Mouse (Mus musculus): ENCODE measurements around the gene Gm45062. TPM values are rescaled to one million over a fixed set of nuclear protein-coding genes. Genes with fewer than 3 reads are reported as not detected.
A peak's percentile ranks its signal among the peaks of the same experiment; 100 is the strongest.

The Gm45062 gene
- 40.6 and 42.8 TPM in 2 replicates for total RNA-seq (2017)

DNA sequence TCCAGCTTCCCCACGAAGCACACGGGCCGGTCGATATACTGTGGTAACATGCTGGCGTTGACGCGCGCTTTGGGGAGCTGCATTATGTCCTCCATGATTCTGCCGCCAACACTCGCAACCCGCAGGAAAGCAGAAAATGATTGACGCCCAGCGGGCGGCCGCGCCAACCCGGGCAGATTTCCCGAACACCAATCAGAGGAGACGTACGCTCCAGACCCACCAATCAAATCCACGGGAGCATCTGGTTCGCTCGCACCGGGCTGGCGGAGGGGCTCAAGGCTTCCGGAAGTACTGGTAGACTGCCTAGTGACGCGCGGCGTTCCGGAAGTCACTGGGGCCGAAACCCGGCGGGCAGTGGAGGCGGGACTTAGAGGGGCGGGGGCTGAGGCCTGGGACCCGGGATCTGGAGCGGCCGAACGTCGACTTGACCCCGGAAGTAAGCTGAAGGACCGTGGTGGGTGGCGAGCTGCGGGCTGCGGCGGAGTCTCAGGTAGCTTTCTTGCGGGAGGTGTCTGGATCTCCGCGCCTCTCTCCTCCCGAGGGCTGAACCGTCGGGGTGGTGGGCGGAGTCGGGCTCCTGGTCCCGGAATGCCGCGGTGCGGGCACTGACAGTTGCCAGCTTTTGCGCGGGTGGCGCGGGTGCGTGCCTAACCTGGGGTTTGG is at the start of gene Gm45062, which contains the start of the genes Rpa3 and Umad1:
Gene Gm45062 (plus strand): TSS at position 447 of the 663 bp plus-strand sequence.
Gene Rpa3 (minus strand): TSS at position 170 of the 663 bp plus-strand sequence.
Gene Umad1 (plus strand): TSS at position 285 of the 663 bp plus-strand sequence.
- peak; percentile 99 for ATAC-seq (ENCODE audit: extremely low read depth, insufficient number of reproducible peaks, low FRiP score, poor library complexity, severe bottlenecking)

DNA sequence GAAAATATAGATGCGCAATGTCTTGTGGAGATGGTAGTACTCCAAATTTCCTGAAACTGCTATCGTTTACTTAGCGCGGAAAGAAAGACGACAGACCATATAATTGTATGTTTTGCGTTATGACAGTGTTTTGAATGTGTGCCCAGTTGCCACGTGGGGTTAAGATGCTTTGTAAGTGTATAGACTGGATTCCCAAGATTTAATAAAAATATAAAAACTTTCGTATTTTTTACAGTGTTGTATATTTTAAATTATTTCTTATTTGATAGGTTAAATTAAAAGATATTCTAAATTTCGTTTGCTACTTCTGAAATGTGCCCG is 49.4 kb upstream of the Gm45062 start:
- no peak for ATAC-seq (ENCODE audit: extremely low read depth, insufficient number of reproducible peaks, low FRiP score, poor library complexity, severe bottlenecking)

DNA sequence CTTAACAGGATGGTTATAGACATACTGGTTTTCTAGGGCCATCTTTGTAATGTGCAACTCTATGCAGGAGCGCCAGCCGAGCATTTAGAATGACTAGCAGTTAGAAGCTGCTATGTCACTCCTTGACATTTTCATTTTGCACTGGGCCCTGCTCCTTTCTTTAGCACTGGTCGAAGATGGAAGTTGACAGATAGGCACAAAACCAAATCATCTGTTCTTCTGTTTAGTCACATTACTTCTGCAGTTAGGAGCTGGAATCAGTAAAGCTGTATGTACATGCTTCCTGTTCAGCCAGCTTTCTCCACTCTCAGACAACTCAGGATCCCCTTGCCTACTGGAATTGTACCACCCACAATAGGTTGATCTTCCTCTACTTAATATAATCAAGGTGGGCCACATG is 48.6 kb upstream of the Gm45062 start:
- ATAC-seq (ENCODE audit: extremely low read depth, insufficient number of reproducible peaks, low FRiP score, poor library complexity, severe bottlenecking), result no peak

DNA sequence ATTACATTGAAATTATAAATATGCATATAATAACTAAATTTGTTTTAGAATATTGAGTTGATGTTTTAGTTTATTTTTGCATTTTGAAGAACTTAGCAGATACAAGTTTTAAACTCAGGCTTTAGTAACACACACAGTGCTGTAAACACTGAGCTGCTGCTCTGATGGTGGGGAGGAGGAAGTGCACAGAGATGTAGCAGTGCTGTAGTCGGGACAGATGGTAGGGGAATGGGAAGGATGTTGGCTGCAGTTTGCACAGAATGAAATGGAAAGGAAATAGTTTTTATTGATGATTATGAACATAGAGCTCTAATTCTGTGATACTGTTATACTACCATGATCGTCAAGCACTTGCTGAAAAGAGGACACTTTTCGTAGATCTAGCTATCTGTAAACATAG is 32.2 kb upstream of the Gm45062 start:
- ATAC-seq (ENCODE audit: extremely low read depth, insufficient number of reproducible peaks, low FRiP score, poor library complexity, severe bottlenecking), result no peak

DNA sequence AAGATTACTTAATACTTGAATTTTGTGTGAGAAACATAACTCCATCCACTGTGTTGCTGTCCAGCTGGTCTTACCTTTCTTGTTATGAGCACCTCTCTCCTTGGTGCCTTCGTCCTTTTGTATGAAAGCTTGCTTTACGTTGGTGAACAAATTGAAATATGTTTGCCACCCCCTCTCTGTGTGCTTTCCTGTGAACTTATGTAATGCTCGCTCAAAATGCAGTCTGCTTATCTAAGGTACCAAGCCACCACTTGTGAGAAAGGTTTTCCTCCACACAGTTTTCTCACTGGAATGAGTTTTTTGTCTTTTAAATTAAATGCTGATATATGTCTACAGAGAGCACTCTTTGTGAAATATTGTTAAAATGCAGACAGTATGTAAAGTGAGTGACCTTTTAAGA is 30.7 kb upstream of the Gm45062 start:
- ATAC-seq (ENCODE audit: extremely low read depth, insufficient number of reproducible peaks, low FRiP score, poor library complexity, severe bottlenecking), result no peak

DNA sequence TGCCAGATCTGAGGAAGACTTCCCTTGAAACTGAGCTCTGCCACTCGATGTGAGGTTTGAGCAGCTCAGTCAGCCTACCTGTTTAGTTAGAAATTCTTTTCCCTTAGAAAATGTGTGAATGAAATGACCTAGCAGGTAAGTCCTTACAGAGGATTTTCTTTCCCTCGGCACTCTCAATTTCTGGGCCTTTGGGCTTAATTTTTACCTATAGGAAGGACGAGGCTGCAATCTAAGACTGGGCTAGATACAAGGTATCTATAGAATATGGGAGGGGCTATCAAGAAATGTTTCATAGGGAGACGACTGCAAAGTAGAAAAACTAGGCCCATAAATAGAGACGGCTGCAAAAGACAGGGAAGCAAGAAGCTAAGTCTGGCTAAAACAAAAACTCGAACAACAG is 934 bp upstream of the Gm45062 start:
- ATAC-seq (ENCODE audit: extremely low read depth, insufficient number of reproducible peaks, low FRiP score, poor library complexity, severe bottlenecking), result no peak

DNA sequence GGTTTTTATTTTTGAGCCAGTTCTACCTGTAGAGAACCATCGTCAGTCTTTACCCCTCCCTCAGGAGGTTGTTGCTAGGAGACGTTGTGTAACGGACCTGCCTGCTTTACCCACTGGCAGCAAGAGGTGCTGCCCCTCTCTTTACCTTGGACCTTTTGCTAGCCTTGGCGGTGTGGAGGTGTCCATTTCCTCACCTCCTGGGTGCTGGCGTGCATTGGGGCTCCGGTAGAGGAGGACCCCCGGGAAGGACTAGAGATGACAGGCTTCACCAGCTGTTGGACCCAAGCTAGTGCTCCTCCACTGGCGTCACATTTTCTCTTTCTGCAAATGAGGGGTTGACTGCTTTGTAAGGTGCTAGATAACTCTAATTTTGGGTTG is 406 bp downstream of the Gm45062 start:
- peak; percentile 31 for ATAC-seq (ENCODE audit: extremely low read depth, insufficient number of reproducible peaks, low FRiP score, poor library complexity, severe bottlenecking)

DNA sequence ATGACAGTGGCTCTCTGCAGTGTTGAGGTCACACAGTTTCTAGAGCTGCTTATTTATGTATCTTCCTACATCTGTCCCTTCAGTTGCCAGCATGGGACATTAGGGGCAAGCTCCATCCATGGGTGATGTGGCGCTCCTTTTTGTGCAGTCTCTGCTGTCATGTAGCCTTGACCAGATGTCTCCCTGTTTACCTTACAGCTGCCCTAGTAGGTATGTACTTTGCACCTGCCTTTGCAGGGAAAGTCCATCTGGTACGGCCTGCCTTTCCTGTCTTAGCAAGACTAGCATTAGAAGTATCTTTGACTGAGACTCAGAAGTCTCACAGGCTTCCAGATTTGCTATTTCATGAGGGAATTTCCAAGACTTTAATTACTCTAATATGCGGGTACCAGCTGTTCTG is 11.8 kb downstream of the Gm45062 start:
- ATAC-seq (ENCODE audit: extremely low read depth, insufficient number of reproducible peaks, low FRiP score, poor library complexity, severe bottlenecking), result no peak

DNA sequence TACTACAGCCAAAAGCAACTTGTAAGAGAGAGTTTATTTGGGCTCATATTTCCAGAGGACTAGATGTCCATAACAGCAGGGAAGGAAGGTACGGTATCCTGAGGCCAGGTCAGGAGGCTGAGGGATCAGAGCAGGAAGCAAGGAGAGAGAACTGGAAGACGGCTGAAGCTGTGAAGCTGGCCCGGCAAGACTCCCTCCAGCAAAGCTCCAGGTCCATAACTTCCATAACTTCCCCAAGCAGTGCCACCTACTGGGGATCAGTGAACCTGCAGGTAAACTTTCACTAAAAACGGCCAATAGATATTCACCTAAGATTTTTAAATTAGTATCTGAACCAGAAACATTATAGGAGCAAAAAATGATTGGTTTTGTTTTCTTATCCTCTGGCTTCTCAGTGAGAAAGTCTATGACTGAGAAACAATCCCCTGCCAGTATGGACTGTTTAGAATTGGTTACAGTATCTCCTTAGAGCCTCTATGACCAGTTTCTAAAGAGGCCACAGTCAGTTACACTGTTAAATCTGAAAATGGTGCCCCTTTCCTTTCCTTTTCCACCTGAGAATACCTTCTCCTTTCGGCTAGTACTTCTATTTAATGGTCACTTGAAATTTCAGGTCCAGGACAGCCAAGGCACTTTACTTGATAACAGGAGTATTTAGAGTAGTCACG is 15.3 kb downstream of the Gm45062 start:
- peak; percentile 75 for ATAC-seq (ENCODE audit: extremely low read depth, insufficient number of reproducible peaks, low FRiP score, poor library complexity, severe bottlenecking)

DNA sequence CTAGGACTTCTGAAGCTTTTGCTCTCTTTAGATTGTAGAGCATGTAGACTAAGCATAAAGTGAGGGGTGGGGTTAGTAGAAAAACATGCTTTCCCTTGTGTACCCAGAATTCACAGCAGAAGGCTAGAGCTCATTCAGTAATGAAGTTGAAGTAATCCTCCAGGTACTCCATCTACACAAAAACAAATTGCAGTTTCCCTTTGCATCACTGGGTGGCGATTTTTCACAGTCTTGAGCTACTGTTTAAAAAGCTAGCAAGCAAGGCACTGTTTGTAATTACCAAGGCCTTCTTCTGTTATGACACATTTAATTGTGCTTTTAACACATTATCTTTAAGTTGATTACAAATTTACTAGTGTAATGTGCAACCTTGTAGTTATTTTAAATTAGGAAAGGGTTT is 15.8 kb downstream of the Gm45062 start:
- peak; percentile 82 for ATAC-seq (ENCODE audit: extremely low read depth, insufficient number of reproducible peaks, low FRiP score, poor library complexity, severe bottlenecking)

DNA sequence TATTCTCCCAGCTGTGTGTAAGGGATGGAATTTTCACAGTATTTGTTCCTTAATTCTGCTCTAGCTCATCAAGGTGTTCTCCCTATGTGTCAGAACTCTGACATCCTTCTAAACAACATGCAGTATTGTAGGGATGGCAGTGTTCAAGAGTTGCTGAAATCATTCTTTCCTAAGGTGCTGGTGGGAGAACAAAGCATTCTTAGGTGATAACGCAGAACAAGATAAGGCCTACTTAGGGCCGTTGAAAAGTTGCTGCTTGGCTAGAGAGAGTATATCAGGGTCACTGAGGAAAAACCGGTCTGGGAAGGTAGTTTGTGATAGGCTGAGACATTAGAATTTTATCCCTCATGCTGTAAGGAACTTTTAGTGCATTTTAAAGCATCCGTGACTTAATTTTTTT is 17.2 kb downstream of the Gm45062 start:
- no peak for ATAC-seq (ENCODE audit: extremely low read depth, insufficient number of reproducible peaks, low FRiP score, poor library complexity, severe bottlenecking)

DNA sequence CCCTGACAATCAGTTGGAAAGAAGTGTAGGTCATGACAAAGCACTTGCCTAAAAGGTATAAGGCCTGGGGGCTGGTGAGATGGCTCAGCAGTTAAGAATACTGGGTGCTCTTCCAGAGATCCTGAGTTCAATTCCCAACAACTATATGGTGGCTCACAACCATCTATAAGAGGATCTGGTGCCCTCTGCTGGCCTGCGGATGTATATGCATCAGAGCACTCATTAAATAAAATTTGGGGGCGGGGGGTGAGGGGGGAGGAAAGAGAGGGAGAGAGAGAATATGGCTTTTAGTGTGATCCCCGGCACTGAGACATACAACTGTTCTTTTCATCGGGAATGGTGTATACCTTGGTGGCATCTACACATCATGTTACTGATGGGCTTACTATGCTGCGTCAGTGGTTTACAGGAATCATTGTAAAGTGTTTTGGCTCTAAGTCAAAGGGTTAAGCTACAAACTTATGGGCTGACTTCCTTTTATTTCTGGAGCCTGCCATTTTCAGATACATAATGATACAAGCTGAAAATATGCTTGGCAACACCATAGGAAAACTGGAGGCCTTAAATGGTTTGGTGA is 19.3 kb downstream of the Gm45062 start:
- ATAC-seq (ENCODE audit: extremely low read depth, insufficient number of reproducible peaks, low FRiP score, poor library complexity, severe bottlenecking), result peak; percentile 42; the same call in 1 of the 2 replicates

DNA sequence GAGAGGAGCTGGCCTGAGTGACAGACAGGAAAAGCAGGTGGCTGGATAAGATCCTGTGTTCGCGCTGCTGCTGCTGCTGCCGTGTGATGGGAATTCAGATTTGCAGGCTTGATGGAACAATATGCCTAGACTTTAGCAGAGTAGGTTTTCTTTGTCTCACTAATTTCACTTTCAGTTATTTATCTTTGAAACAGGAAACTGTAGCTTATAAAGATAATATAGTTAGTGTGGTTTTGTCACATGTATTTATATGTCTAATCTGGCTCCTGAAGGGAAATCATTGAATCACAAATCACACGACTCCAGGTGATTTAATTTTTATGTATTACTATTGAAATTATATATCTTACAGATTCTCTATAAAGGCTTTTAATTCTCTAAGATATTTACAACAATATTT is 24.0 kb downstream of the Gm45062 start:
- no peak for ATAC-seq (ENCODE audit: extremely low read depth, insufficient number of reproducible peaks, low FRiP score, poor library complexity, severe bottlenecking)

DNA sequence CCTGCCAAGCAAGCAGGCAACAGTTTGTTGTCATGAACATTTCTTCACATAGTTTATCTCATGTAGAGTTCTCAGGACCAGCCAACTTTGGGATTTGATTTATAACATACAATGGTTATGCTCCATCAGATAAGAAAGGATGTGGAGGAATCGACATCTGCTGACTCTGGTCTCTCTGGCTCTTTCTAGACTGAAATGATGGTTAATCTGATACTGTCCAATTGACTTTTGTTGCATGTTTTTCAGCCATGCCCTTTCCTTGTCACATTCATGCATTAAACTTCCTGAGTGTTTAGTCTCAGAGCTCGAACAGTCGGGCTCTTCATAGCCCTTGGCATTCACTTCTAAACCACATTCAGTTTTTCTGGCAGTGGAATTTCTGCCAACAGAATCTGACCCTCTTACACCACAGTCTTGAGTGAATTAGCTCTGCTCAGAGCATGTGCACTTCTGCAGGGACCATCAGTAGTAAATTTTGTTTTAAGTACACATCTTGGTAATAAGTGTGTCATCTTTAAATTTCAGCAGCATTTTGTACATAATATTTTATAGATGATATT is 26.2 kb downstream of the Gm45062 start:
- ATAC-seq (ENCODE audit: extremely low read depth, insufficient number of reproducible peaks, low FRiP score, poor library complexity, severe bottlenecking), result no peak

DNA sequence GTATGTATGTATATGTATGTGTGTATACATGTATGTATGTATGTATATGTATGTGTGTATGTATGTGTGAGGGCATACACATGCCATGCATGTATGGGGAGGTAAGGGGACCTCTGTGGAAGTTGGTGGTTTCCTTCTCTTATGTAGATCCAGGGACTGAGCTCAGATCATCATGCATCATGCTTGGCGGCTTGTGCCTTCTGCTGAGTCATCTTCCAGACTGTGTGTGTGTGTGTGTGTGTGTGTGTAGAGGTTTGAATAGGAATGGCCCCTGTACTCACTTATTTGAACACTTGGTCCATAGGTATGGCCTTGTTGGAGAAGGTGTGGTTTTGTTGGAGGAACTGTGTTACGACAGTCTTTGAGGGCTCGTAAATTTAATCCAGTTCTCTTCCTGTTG is 26.9 kb downstream of the Gm45062 start:
- no peak for ATAC-seq (ENCODE audit: extremely low read depth, insufficient number of reproducible peaks, low FRiP score, poor library complexity, severe bottlenecking)

DNA sequence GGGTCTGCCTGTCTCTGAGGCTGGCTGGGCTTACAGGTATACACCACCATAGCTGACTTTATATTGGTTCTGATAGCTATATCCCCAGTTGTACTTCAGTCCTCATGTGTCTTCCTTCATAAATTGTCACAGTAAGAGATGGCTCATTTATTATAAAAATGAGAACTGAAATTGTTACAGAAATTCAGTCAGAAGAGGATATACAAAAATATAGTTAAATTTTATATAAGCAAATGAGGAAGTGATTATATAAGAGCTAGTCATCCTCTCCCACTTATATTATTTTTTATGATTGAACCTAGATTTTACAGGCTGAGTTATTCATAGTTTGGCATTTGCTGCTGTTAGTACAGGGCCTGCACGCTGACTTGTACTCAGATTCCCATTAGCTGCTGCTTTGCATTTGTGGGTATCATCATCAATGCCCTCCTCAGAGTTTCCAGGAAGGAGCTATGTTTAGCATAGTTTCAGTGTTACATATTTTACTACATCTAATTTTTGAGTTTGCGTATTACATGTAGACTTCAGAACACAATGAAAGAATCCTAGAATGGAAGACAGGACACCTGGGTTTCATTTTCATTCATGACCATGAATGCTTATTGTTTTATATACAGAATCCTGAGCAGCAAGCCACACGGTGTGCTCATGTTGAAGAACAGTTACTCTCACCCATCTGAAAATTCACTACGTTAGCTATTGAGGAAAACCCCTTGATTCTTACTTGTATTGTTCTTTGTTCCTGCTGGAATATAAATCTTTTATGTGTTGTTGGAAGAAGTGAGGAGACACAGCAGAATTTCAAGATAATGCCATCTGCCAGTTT is 29.7 kb downstream of the Gm45062 start:
- ATAC-seq (ENCODE audit: extremely low read depth, insufficient number of reproducible peaks, low FRiP score, poor library complexity, severe bottlenecking), result 0 out of 2 replicates have a peak, but pooled peaks have one; percentile 30

DNA sequence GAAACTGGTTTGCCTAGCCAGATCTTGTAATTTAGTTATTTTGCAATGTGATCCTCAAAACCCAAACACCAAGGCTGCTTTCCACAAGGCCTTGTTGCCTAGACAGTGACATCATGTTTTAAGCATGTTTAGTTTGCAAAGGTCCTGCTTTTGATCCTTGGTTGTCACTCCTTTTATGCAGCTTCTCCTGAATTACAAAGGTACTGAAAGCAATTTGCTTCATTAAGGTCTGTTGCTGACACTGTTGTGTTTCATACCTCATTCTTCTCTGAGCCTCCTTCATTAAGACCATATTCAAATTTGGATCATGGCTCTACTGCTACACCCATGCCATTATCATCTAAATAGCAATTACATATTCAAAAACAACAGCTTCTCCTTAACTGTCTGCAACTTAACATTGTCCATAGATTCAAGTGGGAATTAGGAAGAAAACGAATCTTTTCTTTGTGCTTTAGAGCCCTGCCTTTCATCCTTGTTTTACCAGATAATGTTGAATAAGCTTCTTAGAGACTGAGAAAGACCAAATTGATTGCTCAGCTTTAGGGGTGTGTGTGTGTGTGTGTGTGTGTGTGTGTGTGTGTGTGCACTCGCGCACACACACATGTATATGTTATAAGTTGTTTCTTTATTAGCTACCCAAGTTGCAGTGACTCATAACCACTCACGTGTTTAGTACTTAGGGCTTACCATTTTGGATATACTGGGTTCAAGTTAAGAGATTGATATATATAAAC is 35.0 kb downstream of the Gm45062 start:
- ATAC-seq (ENCODE audit: extremely low read depth, insufficient number of reproducible peaks, low FRiP score, poor library complexity, severe bottlenecking), result no peak

DNA sequence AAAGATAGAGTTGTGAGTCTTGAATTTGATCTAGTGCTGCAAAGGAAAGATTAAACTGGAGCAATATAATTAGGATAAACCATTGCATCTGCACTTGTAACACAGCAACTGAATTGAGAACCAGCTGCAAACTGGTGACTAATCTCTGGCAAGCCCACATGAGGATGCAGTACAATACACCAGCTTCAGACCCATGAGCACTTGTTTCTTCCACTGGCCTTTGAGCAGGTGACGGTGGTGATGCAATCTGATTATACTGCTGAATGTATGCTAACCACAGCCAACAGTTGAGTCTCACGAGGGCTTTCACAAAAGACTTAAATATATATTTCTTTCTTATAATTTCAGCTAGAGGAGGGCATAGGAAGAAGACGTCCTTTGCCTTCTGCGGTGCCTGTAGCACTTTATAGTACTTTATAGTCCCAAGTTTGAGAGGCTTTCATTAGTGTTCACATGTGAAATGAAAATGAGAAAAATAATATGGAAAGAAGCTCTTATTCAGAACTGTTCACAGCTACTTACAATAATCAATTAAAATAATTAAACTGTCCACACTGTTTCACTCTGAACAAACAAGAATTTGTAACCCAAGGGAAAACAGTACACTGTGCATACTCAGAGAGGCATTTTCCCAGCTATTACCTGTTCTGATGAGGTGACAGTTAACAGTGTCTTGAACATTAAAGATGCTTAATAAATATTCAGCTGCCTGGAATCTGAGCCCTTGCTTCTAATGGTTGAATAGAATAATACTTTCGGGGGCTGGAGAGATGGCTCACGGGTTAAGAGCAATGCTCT is 40.0 kb downstream of the Gm45062 start:
- no peak for ATAC-seq (ENCODE audit: extremely low read depth, insufficient number of reproducible peaks, low FRiP score, poor library complexity, severe bottlenecking)

Data from neutrophil, adult 5-6 weeks (primary cell).